Comparison of ENCODE assay signal across 15 mouse cellular contexts in the genomic region with DNA sequence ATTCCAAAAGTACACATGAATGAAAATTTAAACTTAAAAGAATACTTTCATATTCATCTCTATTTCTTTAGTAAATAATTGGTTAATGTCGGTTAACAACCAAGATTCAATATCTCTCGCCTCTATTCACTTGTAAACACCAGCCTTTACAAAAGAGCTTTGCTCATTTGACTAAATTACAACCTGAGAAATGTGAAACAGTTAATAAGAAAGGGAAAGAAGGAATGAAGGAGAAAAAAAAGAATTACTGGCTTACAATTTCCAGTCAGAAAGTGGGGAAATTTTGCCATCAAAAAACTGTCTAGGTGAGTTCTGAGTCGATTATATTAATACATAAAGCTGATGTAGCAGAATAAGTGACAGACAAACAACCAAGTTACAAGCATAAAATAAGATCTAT.
DNase-seq lines count a peak whose midpoint lies in the region; ATAC-seq and TF ChIP-seq lines count a peak whose summit lies in the region.
"Had no signal": no experiment of that assay in that cellular context is flagged by ENCODE, and none has a peak within 500 bp of the region (broad histone marks: within the 10 kb centered on the region; RNA-seq: fewer than 3 reads in every experiment).

No protein-coding gene starts in this region.

- no peak for TF ChIP-seq CTCF in forebrain, postnatal 0 days (IDR thresholded peaks at IDR 0.05; ENCODE audit: low read depth)

- H3K9ac ChIP-seq in forebrain, embryonic 16.5 days (replicated peaks; ENCODE audit: low read depth, low read length), result no peak overlapping the region
- peak overlapping the region; percentile 35; the same call in 1 of the 2 replicates for H3K9ac ChIP-seq in forebrain, postnatal 0 days
- H3K9ac ChIP-seq in neural tube, embryonic 13.5 days, result peak overlapping the region; percentile 100
- H3K9ac ChIP-seq: heart, embryonic 15.5 days; kidney, embryonic 15.5 days; lung, embryonic 14.5 days; stomach, embryonic 15.5 days had no signal

- no peaks in the 10 kb centered on the region for H3K36me3 ChIP-seq in forebrain, embryonic 10.5 days (replicated peaks)
- H3K36me3 ChIP-seq in forebrain, embryonic 16.5 days (ENCODE audit: control insufficient read depth, insufficient read depth), result no peaks in the 10 kb centered on the region
- H3K36me3 ChIP-seq in forebrain, postnatal 0 days (ENCODE audit: insufficient read depth), result no peaks in the 10 kb centered on the region
- no peaks in the 10 kb centered on the region for H3K36me3 ChIP-seq in midbrain, embryonic 10.5 days
- no peaks in the 10 kb centered on the region for H3K36me3 ChIP-seq in neural tube, embryonic 13.5 days
- H3K36me3 ChIP-seq: heart, embryonic 15.5 days; kidney, embryonic 15.5 days; stomach, embryonic 15.5 days had no signal

- H3K4me3 ChIP-seq in forebrain, embryonic 10.5 days, result peak overlapping the region; percentile 70
- no peak overlapping the region for H3K4me3 ChIP-seq in forebrain, embryonic 16.5 days (replicated peaks; ENCODE audit: low read length)
- 0 out of 2 replicates have a peak overlapping the region, but pooled peaks have one; percentile 46 for H3K4me3 ChIP-seq in forebrain, postnatal 0 days (ENCODE audit: low read depth, low read length)
- peak overlapping the region; percentile 91 for H3K4me3 ChIP-seq in midbrain, embryonic 10.5 days
- H3K4me3 ChIP-seq in neural tube, embryonic 13.5 days, result peak overlapping the region; percentile 70
- H3K4me3 ChIP-seq: heart, embryonic 15.5 days; kidney, embryonic 15.5 days; stomach, embryonic 15.5 days had no signal

- intact Hi-C loops in heart, postnatal 14 days (cut with DNase I), result no loop called here

- H3K9me3 ChIP-seq in forebrain, embryonic 10.5 days, result 0 out of 2 replicates have a peak, but pooled peaks cover 2% of the 10 kb centered on the region
- no peaks in the 10 kb centered on the region for H3K9me3 ChIP-seq in forebrain, embryonic 16.5 days (ENCODE audit: control insufficient read depth, low read length)
- H3K9me3 ChIP-seq in forebrain, postnatal 0 days (ENCODE audit: low read length), result no peaks in the 10 kb centered on the region
- no peaks in the 10 kb centered on the region for H3K9me3 ChIP-seq in midbrain, embryonic 10.5 days (replicated peaks)
- H3K9me3 ChIP-seq in neural tube, embryonic 13.5 days, result no peaks in the 10 kb centered on the region
- H3K9me3 ChIP-seq: heart, embryonic 15.5 days; kidney, embryonic 15.5 days; stomach, embryonic 15.5 days had no signal

- no peak for DNase-seq in forebrain, embryonic 10.5 days (ENCODE audit: extremely low spot score, low spot score)
- DNase-seq in forebrain, postnatal 0 days, result no peak
- DNase-seq in midbrain, embryonic 10.5 days (ENCODE audit: low spot score), result no peak
- no peak for DNase-seq in heart, postnatal 14 days
- no peak for DNase-seq in layer of hippocampus, postnatal 10 days (ENCODE audit: low spot score in 2 of 2)
- DNase-seq: heart, adult 11 months; liver; lung, embryonic 14.5 days had no signal

- H3K27ac ChIP-seq in forebrain, embryonic 10.5 days, result peak overlapping the region; percentile 98
- no peak overlapping the region for H3K27ac ChIP-seq in forebrain, embryonic 16.5 days (ENCODE audit: low read length)
- 0 out of 2 replicates have a peak overlapping the region, but pooled peaks have one; percentile 99 for H3K27ac ChIP-seq in forebrain, postnatal 0 days (ENCODE audit: low read depth, low read length)
- H3K27ac ChIP-seq in midbrain, embryonic 10.5 days (replicated peaks), result peak overlapping the region; percentile 100
- H3K27ac ChIP-seq in neural tube, embryonic 13.5 days (replicated peaks), result peak overlapping the region; percentile 100
- H3K27ac ChIP-seq: heart, embryonic 15.5 days; kidney, embryonic 15.5 days; stomach, embryonic 15.5 days had no signal

- WGBS in forebrain, embryonic 10.5 days, result 13% methylated on average over 3 of the region's 3 CpGs
- 37% methylated on average over 3 of the region's 3 CpGs for WGBS in forebrain, embryonic 16.5 days
- 38% methylated on average over 3 of the region's 3 CpGs for WGBS in forebrain, postnatal 0 days
- WGBS in midbrain, embryonic 10.5 days, result 14% methylated on average over 3 of the region's 3 CpGs
- 21% methylated on average over 3 of the region's 3 CpGs for WGBS in neural tube, embryonic 13.5 days

- H3K4me1 ChIP-seq in forebrain, embryonic 10.5 days, result peaks cover 52% of the 10 kb centered on the region
- H3K4me1 ChIP-seq in forebrain, embryonic 16.5 days (replicated peaks; ENCODE audit: control insufficient read depth, insufficient read depth, low read length), result peaks cover 34% of the 10 kb centered on the region
- peaks cover 15% of the 10 kb centered on the region; the same call in 1 of the 2 replicates for H3K4me1 ChIP-seq in forebrain, postnatal 0 days (ENCODE audit: insufficient read depth)
- H3K4me1 ChIP-seq in midbrain, embryonic 10.5 days, result peaks cover 56% of the 10 kb centered on the region
- peaks cover 39% of the 10 kb centered on the region for H3K4me1 ChIP-seq in neural tube, embryonic 13.5 days (replicated peaks)

- ATAC-seq in forebrain, embryonic 16.5 days, result no peak
- no peak for ATAC-seq in forebrain, postnatal 0 days
- ATAC-seq in neural tube, embryonic 13.5 days (ENCODE audit: low read depth), result no peak
- no peak for ATAC-seq in granulocyte monocyte progenitor cell, adult 5-6 weeks (replicated peaks; ENCODE audit: poor library complexity, severe bottlenecking)
- ATAC-seq: inflammation-experienced regulatory T-cells, adult 6 months had no signal

- H3K4me2 ChIP-seq in forebrain, embryonic 16.5 days (ENCODE audit: low read length), result no peak overlapping the region
- H3K4me2 ChIP-seq in forebrain, postnatal 0 days (ENCODE audit: low read depth), result peak overlapping the region; percentile 99
- H3K4me2 ChIP-seq in neural tube, embryonic 13.5 days, result peak overlapping the region; percentile 97
- H3K4me2 ChIP-seq: heart, embryonic 15.5 days; kidney, embryonic 15.5 days; lung, embryonic 14.5 days; stomach, embryonic 15.5 days had no signal

- peaks cover 47% of the 10 kb centered on the region for H3K27me3 ChIP-seq in forebrain, embryonic 10.5 days (ENCODE audit: poor library complexity, severe bottlenecking)
- no peaks in the 10 kb centered on the region for H3K27me3 ChIP-seq in forebrain, embryonic 16.5 days (replicated peaks; ENCODE audit: control insufficient read depth, insufficient read depth, low read length)
- no peaks in the 10 kb centered on the region for H3K27me3 ChIP-seq in forebrain, postnatal 0 days (ENCODE audit: insufficient read depth, low read length)
- H3K27me3 ChIP-seq in midbrain, embryonic 10.5 days (ENCODE audit: low read depth, poor library complexity, severe bottlenecking), result peaks cover 12% of the 10 kb centered on the region
- no peaks in the 10 kb centered on the region for H3K27me3 ChIP-seq in neural tube, embryonic 13.5 days
